Mouse (Mus musculus): ENCODE data around the gene Cd59b. TPM values are rescaled to one million over a fixed set of nuclear protein-coding genes. Genes with fewer than 3 reads are reported as not detected.

Cd59b gene
- 6.9 and 7.3 TPM in 2 replicates for polyA plus RNA-seq (2015; fragmentation: Nextera tagmentation; extraction: Ambion mirVana)

DNA sequence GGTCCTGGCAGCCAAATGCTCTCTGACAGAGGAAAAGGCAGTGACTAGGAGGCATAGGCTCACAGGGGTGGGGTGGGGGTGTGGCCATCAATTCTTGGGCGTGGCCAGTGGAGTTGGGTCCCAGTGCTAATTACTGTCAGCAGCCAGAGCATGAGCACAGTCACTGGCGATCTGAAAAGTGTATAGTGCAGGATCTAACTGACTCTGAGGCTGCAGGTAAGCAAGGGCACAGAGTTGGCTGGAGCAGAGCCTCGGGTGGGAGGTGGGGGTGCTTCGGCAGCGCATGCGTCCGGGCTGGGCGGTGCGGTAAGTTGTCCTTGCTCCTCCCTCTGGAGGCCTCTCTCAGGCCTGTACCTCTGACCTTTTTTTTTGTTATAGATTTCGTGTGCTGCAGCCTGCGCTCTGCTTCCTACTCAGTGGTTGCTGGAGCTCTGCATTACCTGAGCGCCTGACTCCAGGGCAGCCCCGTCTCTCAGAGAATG is at the start of gene Cd59b:
Gene Cd59b (plus strand): TSS at position 146 of the 482 bp plus-strand sequence.
- Histone ChIP-seq H3K27ac (peak within 1 kb of the TSS; percentile 82), H3K27me3 (no peaks in the 10 kb centered on the region), H3K9me3 (replicated peaks) (no peaks in the 10 kb centered on the region), H3K9ac (peak within 1 kb of the TSS; percentile 38; the same call in 1 of the 2 replicates), H3K36me3 (no peaks in the 10 kb centered on the region), H3K4me2 (peak within 1 kb of the TSS; percentile 69), H3K4me1 (peaks cover 8% of the 10 kb centered on the region), H3K4me3 (replicated peaks) (peak within 1 kb of the TSS; percentile 50)
- WGBS, result 5% methylated on average over 13 of the region's 13 CpGs
- peak; percentile 97 for ATAC-seq (replicated peaks; ENCODE audit: low FRiP score)

DNA sequence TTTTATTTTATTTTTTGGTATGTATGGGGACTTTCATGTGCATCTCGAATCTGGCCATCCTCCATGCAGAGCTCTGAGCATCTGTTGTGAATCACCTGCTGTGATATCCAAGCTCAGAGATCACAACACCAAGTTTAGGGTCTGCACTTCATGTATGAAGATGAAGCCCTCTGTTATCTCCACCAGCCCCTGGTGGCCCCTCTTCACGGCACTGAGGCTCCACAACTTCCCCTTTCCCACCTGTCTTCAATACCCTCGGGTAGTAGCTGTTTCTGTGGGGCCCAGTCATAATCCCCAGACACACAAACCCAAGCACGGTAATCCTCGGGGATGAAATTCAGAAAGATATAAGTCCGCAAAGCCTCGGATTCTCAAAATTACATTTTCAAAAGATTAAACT is 46.6 kb upstream of the Cd59b start:
- no peaks in the 10 kb centered on the region for H3K36me3 ChIP-seq
- H3K4me1 ChIP-seq, result peaks cover 4% of the 10 kb centered on the region
- no peaks in the 10 kb centered on the region for H3K27me3 ChIP-seq
- no peak for ATAC-seq (replicated peaks; ENCODE audit: low FRiP score)
- H3K9ac ChIP-seq, result no peak overlapping the region
- no peak overlapping the region for H3K27ac ChIP-seq
- H3K9me3 ChIP-seq (replicated peaks), result no peaks in the 10 kb centered on the region; the same call in 1 of the 2 replicates
- WGBS, result 86% methylated on average over 7 of the region's 7 CpGs
- H3K4me2 ChIP-seq, result no peak overlapping the region
- no peak overlapping the region for H3K4me3 ChIP-seq (replicated peaks)

DNA sequence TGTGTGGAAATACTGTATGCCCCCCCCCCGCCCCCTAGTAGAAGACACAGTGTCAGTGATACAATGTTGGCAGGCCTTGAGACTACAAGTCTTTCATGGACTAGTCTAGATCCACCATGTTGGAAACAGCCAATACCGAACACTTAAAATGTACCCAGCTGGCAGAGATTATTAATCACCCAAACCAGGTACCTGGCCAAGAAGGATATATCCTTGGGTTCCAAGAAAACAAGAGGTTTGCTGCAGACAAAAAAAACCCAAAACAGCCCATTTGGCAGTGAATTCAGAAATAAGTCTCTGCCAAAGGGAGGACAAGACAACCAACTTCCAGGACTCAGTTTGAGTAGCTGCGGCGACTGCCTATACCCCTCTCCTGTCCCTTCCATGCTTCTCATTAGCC is 45.0 kb upstream of the Cd59b start:
- peaks cover 14% of the 10 kb centered on the region for H3K4me1 ChIP-seq
- H3K9me3 ChIP-seq (replicated peaks), result no peaks in the 10 kb centered on the region; the same call in 1 of the 2 replicates
- no peak overlapping the region for H3K9ac ChIP-seq
- H3K27ac ChIP-seq, result no peak overlapping the region
- ATAC-seq (replicated peaks; ENCODE audit: low FRiP score), result no peak
- H3K4me3 ChIP-seq (replicated peaks), result no peak overlapping the region
- H3K36me3 ChIP-seq, result no peaks in the 10 kb centered on the region
- no peaks in the 10 kb centered on the region for H3K27me3 ChIP-seq
- 92% methylated on average over 4 of the region's 4 CpGs for WGBS
- no peak overlapping the region for H3K4me2 ChIP-seq

DNA sequence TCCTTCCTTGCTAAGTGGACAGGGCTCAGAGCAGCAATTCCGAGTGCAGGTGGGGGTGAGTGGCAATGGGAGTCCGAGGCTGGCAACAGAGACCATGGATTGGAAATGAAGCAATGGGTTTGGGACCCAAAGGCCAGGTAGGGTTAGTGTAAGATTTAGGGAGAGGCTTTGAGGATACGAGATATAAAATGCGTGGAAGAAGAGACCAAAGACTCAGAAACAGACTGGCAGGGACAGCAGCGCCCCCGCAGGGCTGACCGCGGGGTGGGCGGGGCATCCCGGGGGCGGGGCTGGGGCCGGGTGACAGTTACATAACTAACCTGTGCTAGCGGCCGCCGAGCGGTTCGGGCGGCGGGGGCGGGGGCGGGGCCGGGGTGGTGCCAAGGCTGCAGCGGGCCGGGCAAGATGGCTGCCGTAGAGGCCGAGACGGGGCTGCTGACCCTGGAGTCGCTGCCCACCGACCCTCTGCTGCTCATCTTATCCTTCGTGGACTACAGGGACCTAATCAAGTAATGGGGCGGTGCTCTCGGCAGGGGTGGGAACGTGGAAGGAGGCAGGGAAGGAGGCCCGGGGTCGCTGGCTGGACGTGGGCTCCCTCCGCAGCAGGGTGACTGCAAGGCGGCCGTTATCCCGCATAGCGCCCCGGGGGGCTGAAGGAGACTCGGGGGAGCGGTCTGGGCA is 42.1 kb upstream of the Cd59b start, which contains the start of gene Fbxo3:
Gene Fbxo3 (plus strand): TSS at position 264 of the 681 bp plus-strand sequence.
- peak within 1 kb of the TSS; percentile 97 for H3K4me3 ChIP-seq (replicated peaks)
- peaks cover 9% of the 10 kb centered on the region for H3K36me3 ChIP-seq
- H3K4me2 ChIP-seq, result peak within 1 kb of the TSS; percentile 74
- no peaks in the 10 kb centered on the region for H3K27me3 ChIP-seq
- H3K9ac ChIP-seq, result peak within 1 kb of the TSS; percentile 86
- no peaks in the 10 kb centered on the region; the same call in 1 of the 2 replicates for H3K9me3 ChIP-seq (replicated peaks)
- H3K27ac ChIP-seq, result peak within 1 kb of the TSS; percentile 77
- peaks cover 18% of the 10 kb centered on the region for H3K4me1 ChIP-seq
- ATAC-seq (replicated peaks; ENCODE audit: low FRiP score), result peak; percentile 97
- under 1% methylated on average over 36 of the region's 44 CpGs for WGBS

DNA sequence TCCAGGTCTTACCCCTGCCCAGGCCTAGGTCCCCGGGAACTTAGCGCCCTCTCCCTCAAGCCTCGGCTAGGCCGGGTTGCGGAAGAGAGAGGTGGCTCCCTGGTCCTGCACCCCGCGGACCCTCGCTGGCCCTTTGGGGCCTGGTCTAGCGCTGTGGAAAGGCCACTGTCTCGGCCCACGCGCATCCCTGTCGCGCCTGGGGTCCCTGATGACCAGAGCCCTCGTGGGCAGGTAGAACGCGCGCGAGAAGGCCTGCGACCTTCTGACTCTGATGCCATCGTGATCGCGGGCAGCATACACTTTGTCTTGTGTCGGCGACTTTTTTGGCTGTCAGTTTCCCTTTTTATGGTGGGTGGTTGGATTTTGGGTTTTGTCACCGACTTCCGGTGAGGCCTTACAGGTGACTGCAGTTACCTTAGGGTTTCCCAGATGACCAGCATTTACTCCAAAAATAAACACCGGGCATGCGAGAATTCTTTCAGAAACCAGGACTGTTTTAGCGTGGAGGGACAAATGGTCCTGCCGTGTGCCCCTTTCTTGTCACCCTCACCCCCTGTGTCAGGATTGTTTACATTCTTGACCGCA is 41.4 kb upstream of the Cd59b start, which contains the start of gene 4931422A03Rik:
Gene 4931422A03Rik (minus strand): TSS at position 223 of the 585 bp plus-strand sequence.
- Histone ChIP-seq H3K4me3 (replicated peaks) (peak within 1 kb of the TSS; percentile 97), H3K4me2 (peak within 1 kb of the TSS; percentile 74), H3K27ac (peak within 1 kb of the TSS; percentile 77), H3K4me1 (peaks cover 18% of the 10 kb centered on the region), H3K27me3 (no peaks in the 10 kb centered on the region), H3K9me3 (replicated peaks) (no peaks in the 10 kb centered on the region; the same call in 1 of the 2 replicates), H3K36me3 (peaks cover 9% of the 10 kb centered on the region), H3K9ac (peak within 1 kb of the TSS; percentile 86)
- peak; percentile 72 for ATAC-seq (replicated peaks; ENCODE audit: low FRiP score)
- WGBS, result under 1% methylated on average over 32 of the region's 32 CpGs

DNA sequence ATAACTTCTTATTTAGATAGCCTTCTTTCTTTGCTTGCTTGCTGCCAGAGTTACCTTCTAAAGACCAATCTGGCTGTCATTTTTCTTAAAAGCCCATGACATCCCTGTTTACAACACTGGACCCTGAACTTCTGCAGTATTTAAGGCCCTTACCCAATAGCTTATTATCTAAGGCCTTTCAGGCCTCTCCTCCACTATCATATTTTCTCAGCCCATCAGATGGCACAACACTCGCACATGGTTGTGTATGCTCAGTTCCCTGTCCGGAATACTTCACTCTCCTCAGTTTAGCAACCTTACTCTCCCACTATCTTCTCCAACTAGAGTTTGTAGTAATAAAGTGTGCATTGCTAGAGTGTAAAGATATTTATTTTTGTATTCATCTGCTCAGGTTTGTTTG is 40.6 kb upstream of the Cd59b start:
- H3K27ac ChIP-seq, result no peak overlapping the region
- peak overlapping the region; percentile 97 for H3K4me3 ChIP-seq (replicated peaks)
- no peak for ATAC-seq (replicated peaks; ENCODE audit: low FRiP score)
- H3K27me3 ChIP-seq, result no peaks in the 10 kb centered on the region
- WGBS, result 67% methylated on average over 2 of the region's 2 CpGs
- peaks cover 18% of the 10 kb centered on the region for H3K4me1 ChIP-seq
- peaks cover 16% of the 10 kb centered on the region for H3K36me3 ChIP-seq
- peak overlapping the region; percentile 74 for H3K4me2 ChIP-seq
- H3K9me3 ChIP-seq (replicated peaks), result no peaks in the 10 kb centered on the region; the same call in 1 of the 2 replicates
- H3K9ac ChIP-seq, result no peak overlapping the region

DNA sequence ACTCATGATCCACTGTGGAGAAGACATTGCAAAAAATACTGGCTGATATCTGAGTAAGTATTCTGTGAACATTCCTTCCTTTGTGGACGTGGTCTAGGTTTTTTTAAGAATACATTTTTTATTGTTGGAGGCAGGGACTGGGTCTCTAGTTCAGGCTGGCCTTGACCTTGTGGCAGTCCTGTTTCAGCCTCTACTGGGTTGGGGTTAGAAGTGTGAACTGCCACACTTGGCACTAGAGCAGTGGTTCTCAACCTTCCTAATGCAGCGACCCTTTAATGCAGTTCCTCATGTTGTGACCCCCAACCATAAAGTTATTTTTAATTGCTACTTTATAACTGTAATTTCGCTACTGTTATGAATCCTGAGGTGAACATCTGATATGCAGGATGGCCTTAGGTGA is 39.3 kb upstream of the Cd59b start:
- Histone ChIP-seq H3K9me3 (replicated peaks) (no peaks in the 10 kb centered on the region), H3K27ac (no peak overlapping the region), H3K4me1 (peaks cover 18% of the 10 kb centered on the region), H3K36me3 (peaks cover 26% of the 10 kb centered on the region), H3K4me3 (replicated peaks) (no peak overlapping the region), H3K9ac (no peak overlapping the region), H3K4me2 (no peak overlapping the region), H3K27me3 (no peaks in the 10 kb centered on the region)
- WGBS, result 74% methylated on average over 3 of the region's 3 CpGs
- ATAC-seq (replicated peaks; ENCODE audit: low FRiP score), result no peak

DNA sequence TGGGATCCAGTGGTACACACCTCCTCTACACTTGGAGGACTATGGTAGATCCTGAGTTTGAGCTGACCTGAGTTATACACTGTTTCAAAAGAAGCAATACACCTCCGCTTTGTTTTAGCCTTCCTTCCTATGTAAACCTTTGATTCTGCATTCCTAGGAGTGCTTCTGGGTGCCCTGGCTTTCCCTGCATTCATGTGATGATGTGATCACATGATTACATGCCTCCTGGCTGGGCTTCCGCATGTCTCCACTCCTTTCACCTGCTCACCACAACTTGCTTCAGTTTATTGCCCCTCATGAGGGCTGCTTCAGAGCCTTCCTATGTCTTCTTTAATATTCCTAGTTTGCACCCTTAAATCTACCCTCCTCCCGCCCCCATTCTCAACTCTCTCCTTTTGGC is 37.6 kb upstream of the Cd59b start:
- WGBS, result 91% methylated on average over 3 of the region's 3 CpGs
- Histone ChIP-seq H3K4me1 (peaks cover 18% of the 10 kb centered on the region), H3K4me3 (replicated peaks) (no peak overlapping the region), H3K36me3 (peaks cover 41% of the 10 kb centered on the region), H3K27ac (no peak overlapping the region), H3K9me3 (replicated peaks) (no peaks in the 10 kb centered on the region), H3K27me3 (no peaks in the 10 kb centered on the region), H3K9ac (no peak overlapping the region), H3K4me2 (no peak overlapping the region)
- no peak for ATAC-seq (replicated peaks; ENCODE audit: low FRiP score)

DNA sequence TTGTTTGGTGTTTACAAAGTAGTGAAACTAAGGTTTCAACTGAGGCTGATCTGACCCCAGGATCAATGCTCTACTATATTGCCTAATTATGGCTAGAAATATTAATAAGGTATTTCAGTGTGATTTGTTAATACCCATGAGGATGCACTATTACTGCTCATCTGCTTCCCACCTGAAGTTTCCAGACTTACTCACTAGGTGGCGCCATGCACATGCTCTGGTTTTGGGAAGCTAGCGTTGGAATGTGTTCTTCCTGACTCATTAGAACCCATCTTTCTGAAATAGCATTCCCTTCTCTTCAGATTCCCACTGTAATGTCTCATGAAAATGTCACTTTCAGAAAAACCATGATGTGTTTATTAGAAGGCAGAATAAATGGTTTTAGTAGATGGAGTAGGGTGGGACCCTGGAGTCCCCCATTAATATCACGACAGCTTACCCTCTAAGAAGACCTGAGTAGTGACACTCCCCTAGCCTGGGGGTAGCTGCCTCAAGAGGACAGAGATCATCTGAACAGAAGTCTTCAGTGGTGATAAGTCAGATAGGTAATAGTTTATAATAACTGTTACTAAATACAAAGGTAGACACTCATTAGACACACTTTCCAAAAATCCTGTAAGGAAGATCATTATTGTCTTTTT is 34.7 kb upstream of the Cd59b start:
- no peak overlapping the region for H3K4me3 ChIP-seq (replicated peaks)
- H3K9ac ChIP-seq, result no peak overlapping the region
- peaks cover under 1% of the 10 kb centered on the region; the same call in 1 of the 2 replicates for H3K4me1 ChIP-seq
- 32% methylated on average over 3 of the region's 3 CpGs for WGBS
- H3K4me2 ChIP-seq, result no peak overlapping the region
- no peaks in the 10 kb centered on the region for H3K9me3 ChIP-seq (replicated peaks)
- H3K36me3 ChIP-seq, result peaks cover 64% of the 10 kb centered on the region
- ATAC-seq (replicated peaks; ENCODE audit: low FRiP score), result no peak
- no peaks in the 10 kb centered on the region for H3K27me3 ChIP-seq
- no peak overlapping the region for H3K27ac ChIP-seq

DNA sequence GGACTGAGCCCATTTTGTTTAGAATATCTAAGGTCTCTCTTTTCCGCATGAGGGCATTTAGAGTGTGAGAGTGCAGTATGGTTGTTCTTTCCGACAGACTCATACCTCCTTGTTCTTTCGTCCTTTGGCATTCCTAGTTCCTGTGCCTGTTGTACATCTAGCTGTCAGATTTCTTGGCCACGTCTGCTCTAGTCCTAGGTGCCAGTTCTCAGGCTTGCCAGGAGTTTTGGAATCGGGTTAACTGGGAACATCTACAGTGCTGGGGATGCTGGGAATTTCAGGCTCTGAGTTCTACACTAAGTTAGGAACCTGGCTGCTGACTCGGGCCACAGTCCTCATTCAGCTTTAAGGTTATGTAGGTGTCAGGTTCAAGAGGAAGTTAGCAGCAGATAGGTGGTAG is 34.1 kb upstream of the Cd59b start:
- WGBS, result 86% methylated on average over 6 of the region's 6 CpGs
- Histone ChIP-seq H3K27me3 (no peaks in the 10 kb centered on the region), H3K4me2 (no peak overlapping the region), H3K27ac (no peak overlapping the region), H3K36me3 (peaks cover 69% of the 10 kb centered on the region), H3K4me1 (no peaks in the 10 kb centered on the region), H3K9ac (no peak overlapping the region), H3K9me3 (replicated peaks) (no peaks in the 10 kb centered on the region), H3K4me3 (replicated peaks) (no peak overlapping the region)
- no peak for ATAC-seq (replicated peaks; ENCODE audit: low FRiP score)

DNA sequence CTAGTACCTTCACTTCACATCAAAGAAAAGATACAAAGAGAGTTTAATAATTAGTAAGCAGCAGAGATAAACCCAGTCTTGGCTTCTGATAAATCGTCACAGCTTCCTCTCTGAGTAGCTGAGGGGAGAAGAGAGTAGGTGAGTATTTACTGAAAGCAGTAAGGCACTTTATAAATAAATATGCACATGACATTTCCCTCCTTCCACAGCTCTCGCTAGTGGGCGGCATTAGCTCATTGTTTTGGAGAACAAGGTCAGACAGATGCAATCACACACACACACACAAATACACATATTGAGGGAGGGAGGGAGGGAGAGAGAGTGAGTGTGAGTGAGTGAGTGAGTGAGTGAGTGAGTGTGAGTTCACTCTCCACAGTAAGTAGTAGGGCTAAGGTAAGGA is 33.3 kb upstream of the Cd59b start:
- peaks cover 73% of the 10 kb centered on the region for H3K36me3 ChIP-seq
- H3K27me3 ChIP-seq, result no peaks in the 10 kb centered on the region
- no peak overlapping the region for H3K27ac ChIP-seq
- 78% methylated on average over 3 of the region's 3 CpGs for WGBS
- ATAC-seq (replicated peaks; ENCODE audit: low FRiP score), result no peak
- no peak overlapping the region for H3K4me2 ChIP-seq
- H3K9me3 ChIP-seq (replicated peaks), result no peaks in the 10 kb centered on the region
- no peaks in the 10 kb centered on the region for H3K4me1 ChIP-seq
- no peak overlapping the region for H3K9ac ChIP-seq
- H3K4me3 ChIP-seq (replicated peaks), result no peak overlapping the region

DNA sequence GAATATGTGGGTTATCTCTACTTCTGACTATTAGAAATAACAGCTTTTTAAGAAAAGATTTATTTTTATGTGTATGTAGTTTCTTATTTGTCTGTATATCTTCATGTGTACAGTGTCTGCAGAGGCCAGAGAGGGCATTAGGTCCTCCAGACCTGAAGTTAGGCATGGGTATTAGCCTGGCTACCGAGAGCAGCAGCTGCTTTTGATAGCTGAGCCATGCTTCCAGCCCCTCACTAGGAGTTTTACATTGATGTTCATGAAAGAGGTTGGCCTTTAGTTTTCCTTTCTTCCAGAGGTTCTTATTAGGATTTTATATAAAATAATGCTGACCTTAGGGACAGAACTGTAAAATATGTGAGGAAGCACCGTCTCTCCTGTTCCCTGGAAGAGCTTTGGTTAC is 31.4 kb upstream of the Cd59b start:
- Histone ChIP-seq H3K27me3 (no peaks in the 10 kb centered on the region), H3K4me3 (replicated peaks) (no peak overlapping the region), H3K9me3 (replicated peaks) (no peaks in the 10 kb centered on the region), H3K9ac (no peak overlapping the region), H3K4me1 (no peaks in the 10 kb centered on the region), H3K27ac (no peak overlapping the region), H3K4me2 (no peak overlapping the region), H3K36me3 (peaks cover 66% of the 10 kb centered on the region)
- 78% methylated on average over 2 of the region's 2 CpGs for WGBS
- ATAC-seq (replicated peaks; ENCODE audit: low FRiP score), result no peak
